Mouse (Mus musculus): ENCODE data around the gene Spag6. TPM values are rescaled to one million over a fixed set of nuclear protein-coding genes. Genes with fewer than 3 reads are reported as not detected.
A peak's percentile ranks its signal among the peaks of the same experiment; 100 is the strongest.

Spag6 gene
- polyA plus RNA-seq, 1 experiment: not detected

- no peaks in the 10 kb centered on the region for H3K36me3 ChIP-seq (ENCODE audit: control insufficient read depth, insufficient read depth, low read length, poor library complexity, severe bottlenecking)
- H3K9me3 ChIP-seq (replicated peaks; ENCODE audit: control insufficient read depth, insufficient read depth, low read length, poor library complexity, severe bottlenecking): no peaks in the 10 kb centered on the region
- H3K27me3 ChIP-seq (ENCODE audit: control insufficient read depth, insufficient read depth, low read length, poor library complexity, severe bottlenecking): peaks cover 21% of the 10 kb centered on the region
- H3K4me3 ChIP-seq (ENCODE audit: low read depth, low read length): peak overlapping the region; percentile 83
- peak overlapping the region; percentile 82 for H3K9ac ChIP-seq (ENCODE audit: low read depth, poor library complexity, severe bottlenecking)
- H3K4me1 ChIP-seq (ENCODE audit: control insufficient read depth, insufficient read depth, low read length): no peaks in the 10 kb centered on the region
- H3K27ac ChIP-seq (ENCODE audit: insufficient read depth, low read length): no peak overlapping the region
- TF ChIP-seq POLR2A (IDR thresholded peaks at IDR 0.05; ENCODE audit: insufficient read depth, low read length) (no peak), CTCF (IDR thresholded peaks at IDR 0.05; ENCODE audit: low read depth, low read length) (no peak), EP300 (IDR thresholded peaks at IDR 0.05; ENCODE audit: insufficient read depth, low read depth, low read length) (no peak)
Measured at GRCm38 (mm10) chr2:18672766-18673164, 21.1 kb upstream of the Spag6 start.

GRCm38 (mm10) chr2:18673766-18674165 is 20.1 kb upstream of the Spag6 start:
- Histone ChIP-seq H3K9ac (ENCODE audit: low read depth, poor library complexity, severe bottlenecking) (no peak overlapping the region), H3K27me3 (ENCODE audit: control insufficient read depth, insufficient read depth, low read length, poor library complexity, severe bottlenecking) (peaks cover 28% of the 10 kb centered on the region), H3K4me3 (ENCODE audit: low read depth, low read length) (no peak overlapping the region), H3K36me3 (ENCODE audit: control insufficient read depth, insufficient read depth, low read length, poor library complexity, severe bottlenecking) (no peaks in the 10 kb centered on the region), H3K27ac (ENCODE audit: insufficient read depth, low read length) (no peak overlapping the region), H3K9me3 (replicated peaks; ENCODE audit: control insufficient read depth, insufficient read depth, low read length, poor library complexity, severe bottlenecking) (no peaks in the 10 kb centered on the region), H3K4me1 (ENCODE audit: control insufficient read depth, insufficient read depth, low read length) (no peaks in the 10 kb centered on the region)
- no peak for TF ChIP-seq CTCF (IDR thresholded peaks at IDR 0.05; ENCODE audit: low read depth, low read length)
- TF ChIP-seq POLR2A (IDR thresholded peaks at IDR 0.05; ENCODE audit: insufficient read depth, low read length): no peak
- no peak for TF ChIP-seq EP300 (IDR thresholded peaks at IDR 0.05; ENCODE audit: insufficient read depth, low read depth, low read length)

- H3K9me3 ChIP-seq (replicated peaks; ENCODE audit: control insufficient read depth, insufficient read depth, low read length, poor library complexity, severe bottlenecking): no peaks in the 10 kb centered on the region
- no peak overlapping the region for H3K27ac ChIP-seq (ENCODE audit: insufficient read depth, low read length)
- TF ChIP-seq EP300 (IDR thresholded peaks at IDR 0.05; ENCODE audit: insufficient read depth, low read depth, low read length): no peak
- TF ChIP-seq CTCF (IDR thresholded peaks at IDR 0.05; ENCODE audit: low read depth, low read length): no peak
- TF ChIP-seq POLR2A (IDR thresholded peaks at IDR 0.05; ENCODE audit: insufficient read depth, low read length): no peak
- no peak overlapping the region for H3K9ac ChIP-seq (ENCODE audit: low read depth, poor library complexity, severe bottlenecking)
- H3K4me3 ChIP-seq (ENCODE audit: low read depth, low read length): no peak overlapping the region
- peaks cover 33% of the 10 kb centered on the region for H3K27me3 ChIP-seq (ENCODE audit: control insufficient read depth, insufficient read depth, low read length, poor library complexity, severe bottlenecking)
- no peaks in the 10 kb centered on the region for H3K4me1 ChIP-seq (ENCODE audit: control insufficient read depth, insufficient read depth, low read length)
- no peaks in the 10 kb centered on the region for H3K36me3 ChIP-seq (ENCODE audit: control insufficient read depth, insufficient read depth, low read length, poor library complexity, severe bottlenecking)
Measured at GRCm38 (mm10) chr2:18674193-18674902, 19.5 kb upstream of the Spag6 start.

GRCm38 (mm10) chr2:18675681-18676456 is 18.0 kb upstream of the Spag6 start:
- TF ChIP-seq CTCF (IDR thresholded peaks at IDR 0.05; ENCODE audit: low read depth, low read length) (no peak), EP300 (IDR thresholded peaks at IDR 0.05; ENCODE audit: insufficient read depth, low read depth, low read length) (no peak), POLR2A (IDR thresholded peaks at IDR 0.05; ENCODE audit: insufficient read depth, low read length) (no peak)
- H3K9ac ChIP-seq (ENCODE audit: low read depth, poor library complexity, severe bottlenecking): peak overlapping the region; percentile 93
- no peaks in the 10 kb centered on the region for H3K9me3 ChIP-seq (replicated peaks; ENCODE audit: control insufficient read depth, insufficient read depth, low read length, poor library complexity, severe bottlenecking)
- no peaks in the 10 kb centered on the region for H3K4me1 ChIP-seq (ENCODE audit: control insufficient read depth, insufficient read depth, low read length)
- H3K4me3 ChIP-seq (ENCODE audit: low read depth, low read length): peak overlapping the region; percentile 56
- peaks cover 46% of the 10 kb centered on the region for H3K27me3 ChIP-seq (ENCODE audit: control insufficient read depth, insufficient read depth, low read length, poor library complexity, severe bottlenecking)
- H3K36me3 ChIP-seq (ENCODE audit: control insufficient read depth, insufficient read depth, low read length, poor library complexity, severe bottlenecking): no peaks in the 10 kb centered on the region
- no peak overlapping the region for H3K27ac ChIP-seq (ENCODE audit: insufficient read depth, low read length)

- no peaks in the 10 kb centered on the region for H3K4me1 ChIP-seq (ENCODE audit: control insufficient read depth, insufficient read depth, low read length)
- peaks cover 52% of the 10 kb centered on the region for H3K27me3 ChIP-seq (ENCODE audit: control insufficient read depth, insufficient read depth, low read length, poor library complexity, severe bottlenecking)
- TF ChIP-seq EP300 (IDR thresholded peaks at IDR 0.05; ENCODE audit: insufficient read depth, low read depth, low read length): no peak
- TF ChIP-seq CTCF (IDR thresholded peaks at IDR 0.05; ENCODE audit: low read depth, low read length): no peak
- TF ChIP-seq POLR2A (IDR thresholded peaks at IDR 0.05; ENCODE audit: insufficient read depth, low read length): no peak
Measured at GRCm38 (mm10) chr2:18676457-18676935, 17.3 kb upstream of the Spag6 start.

More at GRCm38 (mm10) chr2:18676457-18676935, 17.3 kb upstream of the Spag6 start:
- H3K9me3 ChIP-seq (replicated peaks; ENCODE audit: control insufficient read depth, insufficient read depth, low read length, poor library complexity, severe bottlenecking): no peaks in the 10 kb centered on the region
- peak overlapping the region; percentile 93 for H3K9ac ChIP-seq (ENCODE audit: low read depth, poor library complexity, severe bottlenecking)
- 0 out of 2 replicates have a peak overlapping the region, but pooled peaks have one; percentile 14 for H3K4me3 ChIP-seq (ENCODE audit: low read depth, low read length)
- H3K36me3 ChIP-seq (ENCODE audit: control insufficient read depth, insufficient read depth, low read length, poor library complexity, severe bottlenecking): no peaks in the 10 kb centered on the region
- no peak overlapping the region for H3K27ac ChIP-seq (ENCODE audit: insufficient read depth, low read length)

Measured in ES-Bruce4 (cell line).